ENCODE assay signal across 30 mouse cellular contexts in genomic region chr2:131881766-131882165, GRCm38 (mm10). TPM values are rescaled to one million over a fixed set of nuclear protein-coding genes. Genes with fewer than 3 reads are reported as not detected.
DNase-seq lines count a peak whose midpoint lies in the region; ATAC-seq and TF ChIP-seq lines count a peak whose summit lies in the region.
"Had no signal": no experiment of that assay in that cellular context is flagged by ENCODE, and none has a peak within 500 bp of the region (broad histone marks: within the 10 kb centered on the region; RNA-seq: fewer than 3 reads in every experiment).

No protein-coding gene starts in this region.

- no peaks in the 10 kb centered on the region for H3K27me3 ChIP-seq in kidney, embryonic 16.5 days (ENCODE audit: insufficient read depth, low read length)
- no peaks in the 10 kb centered on the region for H3K27me3 ChIP-seq in liver, adult 2 months (ENCODE audit: control insufficient read depth, insufficient read depth, low read length)
- no peaks in the 10 kb centered on the region for H3K27me3 ChIP-seq in liver, embryonic 11.5 days (replicated peaks; ENCODE audit: control insufficient read depth, insufficient read depth, low read length)
- H3K27me3 ChIP-seq in small intestine, adult 2 months (ENCODE audit: control insufficient read depth, insufficient read depth, low read length) = no peaks in the 10 kb centered on the region
- no peaks in the 10 kb centered on the region for H3K27me3 ChIP-seq in liver, postnatal 0 days (ENCODE audit: insufficient read depth, low read length)
- H3K27me3 ChIP-seq: forebrain, embryonic 12.5 days; heart, embryonic 13.5 days; hindbrain, embryonic 15.5 days; limb, embryonic 13.5 days; midbrain, embryonic 15.5 days had no signal

- peak; percentile 28 for DNase-seq in kidney, adult 11 months
- DNase-seq in liver, adult 2 months (ENCODE audit: extremely low read depth, low read depth, low spot score) = peak; percentile 85
- DNase-seq in liver, embryonic 11.5 days (ENCODE audit: low spot score) = no peak
- DNase-seq in brain, adult 2 months (ENCODE audit: low read depth, low spot score) = peak; percentile 75
- no peak for DNase-seq in thymus, adult 18-20 months
- DNase-seq in liver, postnatal 0 days = no peak
- DNase-seq: adrenal gland, postnatal 25 days; B cell, adult 2 months; cerebellum, adult 2 months; gastrocnemius, postnatal 10 days; heart, adult 18-20 months; lung, postnatal 14 days; right cerebral cortex, postnatal 14 days; thymus, postnatal 14 days had no signal

- H3K9me3 ChIP-seq in kidney, embryonic 16.5 days (ENCODE audit: low read length) = no peaks in the 10 kb centered on the region
- H3K9me3 ChIP-seq in liver, embryonic 11.5 days (ENCODE audit: control insufficient read depth, low read length) = no peaks in the 10 kb centered on the region
- H3K9me3 ChIP-seq in liver, postnatal 0 days (ENCODE audit: low read length) = no peaks in the 10 kb centered on the region
- H3K9me3 ChIP-seq: forebrain, embryonic 12.5 days; heart, embryonic 13.5 days; hindbrain, embryonic 15.5 days; limb, embryonic 13.5 days; midbrain, embryonic 15.5 days had no signal

- no peak for TF ChIP-seq POLR2A in liver, adult 2 months (IDR thresholded peaks at IDR 0.05; ENCODE audit: extremely low read depth, insufficient read depth, low read length)
- TF ChIP-seq POLR2A in small intestine, adult 2 months (IDR thresholded peaks at IDR 0.05; ENCODE audit: low read depth, low read length) = no peak

- H3K79me2 ChIP-seq in liver, adult 2 months (ENCODE audit: control insufficient read depth, insufficient read depth, low read length) = no peaks in the 10 kb centered on the region

- TF ChIP-seq CTCF in liver, adult 2 months (IDR thresholded peaks at IDR 0.05; ENCODE audit: low read depth, low read length) = no peak
- no peak for TF ChIP-seq CTCF in small intestine, adult 2 months (IDR thresholded peaks at IDR 0.05; ENCODE audit: extremely low read depth, insufficient read length, insufficient replicate concordance, low read depth, low read length)
- no peak for TF ChIP-seq CTCF in liver, postnatal 0 days (IDR thresholded peaks at IDR 0.05; ENCODE audit: low read depth)

- WGBS in kidney, embryonic 16.5 days = 71% methylated on average over 4 of the region's 4 CpGs
- WGBS in liver, adult 2 months = 28% methylated on average over 4 of the region's 4 CpGs
- WGBS in liver, embryonic 11.5 days = 71% methylated on average over 4 of the region's 4 CpGs
- 21% methylated on average over 4 of the region's 4 CpGs for WGBS in small intestine, adult 2 months
- WGBS in liver, postnatal 0 days (ENCODE audit: insufficient replicate concordance) = 65% methylated on average over 4 of the region's 4 CpGs

- no peaks in the 10 kb centered on the region for H3K4me1 ChIP-seq in kidney, embryonic 16.5 days (ENCODE audit: insufficient read depth, low read length)
- peaks cover 7% of the 10 kb centered on the region for H3K4me1 ChIP-seq in liver, adult 2 months (ENCODE audit: control insufficient read depth, insufficient read depth, low read length)
- no peaks in the 10 kb centered on the region for H3K4me1 ChIP-seq in liver, embryonic 11.5 days (replicated peaks; ENCODE audit: control insufficient read depth, insufficient read depth, low read length)
- H3K4me1 ChIP-seq in small intestine, adult 2 months (ENCODE audit: control insufficient read depth, insufficient read depth, insufficient read length, low read length) = peaks cover 4% of the 10 kb centered on the region; the same call in 1 of the 2 replicates
- H3K4me1 ChIP-seq in liver, postnatal 0 days (ENCODE audit: insufficient read depth) = no peaks in the 10 kb centered on the region
- H3K4me1 ChIP-seq: limb, embryonic 13.5 days had no signal

- no peak for TF ChIP-seq EP300 in liver, postnatal 0 days (IDR thresholded peaks at IDR 0.05; ENCODE audit: low read depth)

- no peak for ATAC-seq in kidney, embryonic 16.5 days (ENCODE audit: low FRiP score, low TSS enrichment)
- ATAC-seq in liver, embryonic 11.5 days (replicated peaks; ENCODE audit: low FRiP score) = no peak
- no peak for ATAC-seq in liver, postnatal 0 days
- ATAC-seq: activated CD4-positive, CD25-positive, alpha-beta regulatory T cell, adult 4 months; midbrain, embryonic 15.5 days had no signal

- H3K27ac ChIP-seq in kidney, embryonic 16.5 days (ENCODE audit: low read length) = no peak overlapping the region
- H3K27ac ChIP-seq in liver, adult 2 months (replicated peaks; ENCODE audit: insufficient read depth, low read depth, low read length) = peak overlapping the region; percentile 57
- no peak overlapping the region for H3K27ac ChIP-seq in liver, embryonic 11.5 days (ENCODE audit: low read depth, low read length)
- H3K27ac ChIP-seq in small intestine, adult 2 months (ENCODE audit: insufficient read depth, low read depth, low read length) = peak overlapping the region; percentile 81
- no peak overlapping the region for H3K27ac ChIP-seq in liver, postnatal 0 days (ENCODE audit: low read depth)
- H3K27ac ChIP-seq: forebrain, embryonic 12.5 days; heart, embryonic 13.5 days; hindbrain, embryonic 15.5 days; kidney, postnatal 0 days; limb, embryonic 13.5 days; midbrain, embryonic 15.5 days; stomach, postnatal 0 days had no signal

- no peak overlapping the region for H3K4me2 ChIP-seq in kidney, embryonic 16.5 days (replicated peaks; ENCODE audit: low read depth, low read length)
- H3K4me2 ChIP-seq in liver, embryonic 11.5 days = no peak overlapping the region
- H3K4me2 ChIP-seq in liver, postnatal 0 days (ENCODE audit: low read depth, low read length) = no peak overlapping the region
- H3K4me2 ChIP-seq: forebrain, embryonic 12.5 days; heart, embryonic 13.5 days; hindbrain, embryonic 15.5 days; limb, embryonic 13.5 days; midbrain, embryonic 15.5 days had no signal

- H3K9ac ChIP-seq in kidney, embryonic 16.5 days (replicated peaks; ENCODE audit: low read length) = no peak overlapping the region
- H3K9ac ChIP-seq in liver, adult 2 months (ENCODE audit: low read depth, low read length) = no peak overlapping the region; the same call in 1 of the 2 replicates
- no peak overlapping the region for H3K9ac ChIP-seq in liver, embryonic 11.5 days (ENCODE audit: low read depth, low read length)
- no peak overlapping the region for H3K9ac ChIP-seq in liver, postnatal 0 days (replicated peaks)
- H3K9ac ChIP-seq: forebrain, embryonic 12.5 days; heart, embryonic 13.5 days; hindbrain, embryonic 15.5 days; limb, embryonic 13.5 days; midbrain, embryonic 15.5 days had no signal

- H3K36me3 ChIP-seq in kidney, embryonic 16.5 days (ENCODE audit: insufficient read depth, low read length) = no peaks in the 10 kb centered on the region
- no peaks in the 10 kb centered on the region for H3K36me3 ChIP-seq in liver, adult 2 months (ENCODE audit: control insufficient read depth, insufficient read depth, low read length)
- no peaks in the 10 kb centered on the region for H3K36me3 ChIP-seq in liver, embryonic 11.5 days (ENCODE audit: control insufficient read depth, insufficient read depth, low read length)
- H3K36me3 ChIP-seq in small intestine, adult 2 months (ENCODE audit: control insufficient read depth, insufficient read depth, low read length) = no peaks in the 10 kb centered on the region
- no peaks in the 10 kb centered on the region for H3K36me3 ChIP-seq in liver, postnatal 0 days (replicated peaks; ENCODE audit: insufficient read depth, low read length)
- H3K36me3 ChIP-seq: forebrain, embryonic 12.5 days; heart, embryonic 13.5 days; hindbrain, embryonic 15.5 days; limb, embryonic 13.5 days; midbrain, embryonic 15.5 days had no signal

- no peak overlapping the region for H3K4me3 ChIP-seq in kidney, embryonic 16.5 days (ENCODE audit: low read length)
- no peak overlapping the region for H3K4me3 ChIP-seq in liver, adult 2 months (ENCODE audit: insufficient read depth, low read depth, low read length)
- H3K4me3 ChIP-seq in liver, embryonic 11.5 days (ENCODE audit: low read depth, low read length) = no peak overlapping the region
- H3K4me3 ChIP-seq in small intestine, adult 2 months (ENCODE audit: low read depth, low read length) = no peak overlapping the region
- no peak overlapping the region for H3K4me3 ChIP-seq in liver, postnatal 0 days (ENCODE audit: low read depth, low read length)
- H3K4me3 ChIP-seq: forebrain, embryonic 12.5 days; heart, embryonic 13.5 days; hindbrain, embryonic 15.5 days; limb, embryonic 13.5 days; midbrain, embryonic 15.5 days had no signal

RNA-seq across cellular contexts. Expression of gene Erv3, which starts 22.2 kb away (rescaled TPM):
- not detected in 2 replicates for polyA plus RNA-seq in kidney, embryonic 16.5 days (2015; fragmentation: Nextera tagmentation; extraction: Ambion mirVana)
- total RNA-seq in liver, adult 2 months (2014; rRNA removed) = not detected in 2 replicates
- polyA plus RNA-seq in liver, adult 2 months (2012; rRNA removed) = not detected in 2 replicates
- not detected in 2 replicates for polyA plus RNA-seq in liver, embryonic 11.5 days (2014; fragmentation: Nextera tagmentation; extraction: Ambion mirVana)
- polyA plus RNA-seq in small intestine, adult 2 months (2012; rRNA removed) = not detected in 2 replicates
- polyA plus RNA-seq in liver, postnatal 0 days (2015; fragmentation: Nextera tagmentation; extraction: Ambion mirVana) = not detected in 2 replicates
- total RNA-seq: adrenal gland, postnatal 25 days; gastrocnemius, postnatal 10 days; heart, adult 18-20 months; heart, postnatal 25 days; megakaryocyte-erythroid progenitor cell, adult 5-6 weeks; neutrophil, adult 5-6 weeks had no signal
- polyA plus RNA-seq: activated CD4-positive, CD25-positive, alpha-beta regulatory T cell, adult 4 months; embryonic facial prominence, embryonic 11.5 days; forebrain, embryonic 12.5 days; heart, embryonic 13.5 days; hindbrain, embryonic 15.5 days; kidney, postnatal 0 days; limb, embryonic 13.5 days; liver, embryonic 16.5 days; midbrain, embryonic 15.5 days; spleen, adult 2 months; stomach, postnatal 0 days had no signal

RNA-seq across cellular contexts. Expression of gene Prnp, which starts 28.0 kb away (rescaled TPM):
- 43.2 and 49.6 TPM in 2 replicates for polyA plus RNA-seq in kidney, embryonic 16.5 days (2015; fragmentation: Nextera tagmentation; extraction: Ambion mirVana)
- 24.7 and 31.5 TPM in 2 replicates for total RNA-seq in liver, adult 2 months (2014; rRNA removed)
- 20.4 and 22.0 TPM in 2 replicates for polyA plus RNA-seq in liver, adult 2 months (2012; rRNA removed)
- 32.6 and 33.3 TPM in 2 replicates for polyA plus RNA-seq in liver, embryonic 11.5 days (2014; fragmentation: Nextera tagmentation; extraction: Ambion mirVana)
- 11.9 and 13.5 TPM in 2 replicates for polyA plus RNA-seq in small intestine, adult 2 months (2012; rRNA removed)
- 19.5 and 20.2 TPM in 2 replicates for polyA plus RNA-seq in liver, postnatal 0 days (2015; fragmentation: Nextera tagmentation; extraction: Ambion mirVana)

RNA-seq across cellular contexts. Expression of gene Prn, which starts 28.0 kb away (rescaled TPM):
- polyA plus RNA-seq in kidney, embryonic 16.5 days (2015; fragmentation: Nextera tagmentation; extraction: Ambion mirVana) = 0.25 TPM in 1 of 2 replicates, not detected in the other
- not detected in 2 replicates for total RNA-seq in liver, adult 2 months (2014; rRNA removed)
- not detected in 2 replicates for polyA plus RNA-seq in liver, adult 2 months (2012; rRNA removed)
- polyA plus RNA-seq in liver, embryonic 11.5 days (2014; fragmentation: Nextera tagmentation; extraction: Ambion mirVana) = 0.25 TPM in 1 of 2 replicates, not detected in the other
- not detected in 2 replicates for polyA plus RNA-seq in small intestine, adult 2 months (2012; rRNA removed)
- not detected in 2 replicates for polyA plus RNA-seq in liver, postnatal 0 days (2015; fragmentation: Nextera tagmentation; extraction: Ambion mirVana)
- total RNA-seq: gastrocnemius, postnatal 10 days; megakaryocyte-erythroid progenitor cell, adult 5-6 weeks; neutrophil, adult 5-6 weeks had no signal
- polyA plus RNA-seq: activated CD4-positive, CD25-positive, alpha-beta regulatory T cell, adult 4 months; cerebellum, adult 2 months; embryonic facial prominence, embryonic 11.5 days; forebrain, embryonic 12.5 days; heart, embryonic 13.5 days; hindbrain, embryonic 15.5 days; limb, embryonic 13.5 days; liver, embryonic 16.5 days; midbrain, embryonic 15.5 days; spleen, adult 2 months had no signal

Comparison
In these comparisons a context has a peak if more than half of its experiments do, and no peak if none do; other contexts are left out.
1. DNase-seq: peak in kidney, adult 11 months (single experiment), liver, adult 2 months (single experiment) and brain, adult 2 months (single experiment); none in liver, embryonic 11.5 days (single experiment), thymus, adult 18-20 months (0 of 2) and liver, postnatal 0 days (single experiment).
2. H3K27ac ChIP-seq: peak in liver, adult 2 months (single experiment) and small intestine, adult 2 months (single experiment); none in kidney, embryonic 16.5 days (single experiment), liver, embryonic 11.5 days (single experiment) and liver, postnatal 0 days (single experiment).